Mouse (Mus musculus) embryonic facial prominence, embryonic 11.5 days (tissue): ENCODE measurements around the gene Lrrc4c. TPM values are rescaled to one million over a fixed set of nuclear protein-coding genes. Genes with fewer than 3 reads are reported as not detected.

Experiments used
- ATAC-seq: fragments of 200-750 bp; cut with Nextera tagmentation; replicated peaks from 2 replicates; pipeline ENCODE4 v1.8.0; 2017; ENCODE audit warnings: low read depth; ENCODE audit not compliant: insufficient number of reproducible peaks, low FRiP score, low TSS enrichment
- DNase-seq: peaks from one replicate; pipeline ENCODE4 v3.0.0-alpha.2; 2015; ENCODE audit warnings: low spot score
- H3K27ac ChIP-seq: fragments of 300-500 bp; sonication (generic); replicated peaks from 2 replicates; pipeline ENCODE4 v1.5.1; 2014; ENCODE audit warnings: mild to moderate bottlenecking, low read depth, low read length, control low read depth
- H3K27me3 ChIP-seq: fragments of 300-500 bp; sonication (generic); 2 replicates; pipeline ENCODE4 v1.6.1; 2014; ENCODE audit warnings: mild to moderate bottlenecking, low read length, moderate library complexity, mixed read lengths; ENCODE audit not compliant: control insufficient read depth, insufficient read depth
- H3K36me3 ChIP-seq: fragments of 300-500 bp; sonication (generic); replicated peaks from 2 replicates; pipeline ENCODE4 v1.6.1; 2014; ENCODE audit warnings: low read depth, mild to moderate bottlenecking, low read length, moderate library complexity, mixed read lengths; ENCODE audit not compliant: control insufficient read depth, insufficient read depth
- H3K4me1 ChIP-seq: fragments of 300-500 bp; sonication (generic); 2 replicates; pipeline ENCODE4 v1.6.1; 2014; ENCODE audit warnings: low read length, mixed read lengths; ENCODE audit not compliant: control insufficient read depth, insufficient read depth
- H3K4me2 ChIP-seq: fragments of 300-500 bp; sonication (generic); 2 replicates; pipeline ENCODE4 v1.6.1; 2014; ENCODE audit warnings: low read depth, mild to moderate bottlenecking, control low read depth, low read length, moderate library complexity
- H3K4me3 ChIP-seq: fragments of 300-500 bp; sonication (generic); 2 replicates; pipeline ENCODE4 v1.5.1; 2014; ENCODE audit warnings: low read depth, low read length, control low read depth
- H3K9ac ChIP-seq: fragments of 300-500 bp; sonication (generic); replicated peaks from 2 replicates; pipeline ENCODE4 v1.6.1; 2014; ENCODE audit warnings: mild to moderate bottlenecking, control low read depth, low read length
- H3K9me3 ChIP-seq: fragments of 300-500 bp; sonication (generic); replicated peaks from 2 replicates; pipeline ENCODE4 v1.6.1; 2016; ENCODE audit warnings: mild to moderate bottlenecking, low read length, inconsistent platforms, mixed read lengths; ENCODE audit not compliant: control insufficient read depth
- WGBS: fragments of 180-500 bp; shearing (Covaris S2); extraction: QIAGEN DNeasy Blood & Tissue Kit; methylation state at CpG from one replicate; pipeline ENCODE4 v1.1.7; 2014; 5-methylcytosine and 5-hydroxymethylcytosine counted together
- polyA plus RNA-seq: library from polyadenylated mRNA; unstranded; fragments of >200 nt; fragmentation: Nextera tagmentation; extraction: Ambion mirVana; gene quantifications from 2 replicates; pipeline ENCODE4 v1.2.1, GENCODE M21; 2014

The Lrrc4c gene
- polyA plus RNA-seq, 1 experiment from 2014 or later: 2.2 TPM

GRCm38 (mm10) chr2:97545946-97546345 is 1228.0 kb downstream of the Lrrc4c start:
- no peak overlapping the region for H3K4me3 ChIP-seq
- no peak overlapping the region for H3K4me2 ChIP-seq
- DNase-seq (no peak), ATAC-seq (no peak)
- H3K9ac ChIP-seq: no peak overlapping the region
- no peak overlapping the region for H3K27ac ChIP-seq
- H3K9me3 ChIP-seq: no peaks in the 10 kb centered on the region
- WGBS: 83% methylated on average over 1 of the region's 1 CpGs
- H3K27me3 ChIP-seq: no peaks in the 10 kb centered on the region
- H3K36me3 ChIP-seq: no peaks in the 10 kb centered on the region
- H3K4me1 ChIP-seq: no peaks in the 10 kb centered on the region

- no peak overlapping the region for H3K27ac ChIP-seq
- ATAC-seq (no peak), DNase-seq (no peak)
- 35% methylated on average over 2 of the region's 2 CpGs for WGBS
- no peak overlapping the region for H3K9ac ChIP-seq
- H3K4me1 ChIP-seq: no peaks in the 10 kb centered on the region
- H3K27me3 ChIP-seq: no peaks in the 10 kb centered on the region
- no peaks in the 10 kb centered on the region for H3K36me3 ChIP-seq
- H3K4me3 ChIP-seq: no peak overlapping the region
- H3K9me3 ChIP-seq: no peaks in the 10 kb centered on the region
- H3K4me2 ChIP-seq: no peak overlapping the region
These were observed 1246.5 kb downstream of the Lrrc4c start for GRCm38 (mm10) chr2:97564509-97564908.

GRCm38 (mm10) chr2:97568954-97569353 is 1251.0 kb downstream of the Lrrc4c start:
- Histone ChIP-seq H3K4me3 (no peak overlapping the region), H3K9ac (no peak overlapping the region), H3K27me3 (no peaks in the 10 kb centered on the region), H3K4me1 (no peaks in the 10 kb centered on the region), H3K4me2 (no peak overlapping the region), H3K36me3 (no peaks in the 10 kb centered on the region), H3K27ac (no peak overlapping the region), H3K9me3 (no peaks in the 10 kb centered on the region)
- DNase-seq: no peak
- WGBS: 82% methylated on average over 2 of the region's 2 CpGs
- no peak for ATAC-seq

GRCm38 (mm10) chr2:97574921-97575320 is 1257.0 kb downstream of the Lrrc4c start:
- ATAC-seq (no peak), DNase-seq (no peak)
- Histone ChIP-seq H3K4me2 (no peak overlapping the region), H3K4me3 (no peak overlapping the region), H3K9me3 (no peaks in the 10 kb centered on the region), H3K36me3 (no peaks in the 10 kb centered on the region), H3K27ac (no peak overlapping the region), H3K4me1 (no peaks in the 10 kb centered on the region), H3K27me3 (no peaks in the 10 kb centered on the region), H3K9ac (no peak overlapping the region)

GRCm38 (mm10) chr2:97581132-97581531 is 1263.2 kb downstream of the Lrrc4c start:
- H3K36me3 ChIP-seq: no peaks in the 10 kb centered on the region
- no peaks in the 10 kb centered on the region for H3K9me3 ChIP-seq
- no peaks in the 10 kb centered on the region for H3K4me1 ChIP-seq
- no peaks in the 10 kb centered on the region for H3K27me3 ChIP-seq
- WGBS: 73% methylated on average over 2 of the region's 2 CpGs
- no peak overlapping the region for H3K9ac ChIP-seq
- ATAC-seq (no peak), DNase-seq (no peak)
- no peak overlapping the region for H3K27ac ChIP-seq
- H3K4me2 ChIP-seq: no peak overlapping the region
- no peak overlapping the region for H3K4me3 ChIP-seq

- Histone ChIP-seq H3K4me1 (no peaks in the 10 kb centered on the region), H3K9ac (no peak overlapping the region), H3K9me3 (no peaks in the 10 kb centered on the region), H3K27me3 (no peaks in the 10 kb centered on the region), H3K4me3 (no peak overlapping the region), H3K27ac (no peak overlapping the region), H3K36me3 (no peaks in the 10 kb centered on the region), H3K4me2 (no peak overlapping the region)
- ATAC-seq (no peak), DNase-seq (no peak)
- 85% methylated on average over 3 of the region's 3 CpGs for WGBS
These were observed 1268.4 kb downstream of the Lrrc4c start for GRCm38 (mm10) chr2:97586322-97586721.

GRCm38 (mm10) chr2:97590563-97590962 is 1272.6 kb downstream of the Lrrc4c start:
- DNase-seq (no peak), ATAC-seq (no peak)
- Histone ChIP-seq H3K9me3 (no peaks in the 10 kb centered on the region), H3K27me3 (no peaks in the 10 kb centered on the region), H3K4me3 (no peak overlapping the region), H3K9ac (no peak overlapping the region), H3K4me2 (no peak overlapping the region), H3K4me1 (no peaks in the 10 kb centered on the region), H3K36me3 (no peaks in the 10 kb centered on the region), H3K27ac (no peak overlapping the region)
- WGBS: 93% methylated on average over 3 of the region's 3 CpGs

GRCm38 (mm10) chr2:97604182-97604581 is 1286.2 kb downstream of the Lrrc4c start:
- 61% methylated on average over 3 of the region's 3 CpGs for WGBS
- DNase-seq (no peak), ATAC-seq (no peak)
- Histone ChIP-seq H3K4me1 (no peaks in the 10 kb centered on the region), H3K27me3 (no peaks in the 10 kb centered on the region), H3K27ac (no peak overlapping the region), H3K9ac (no peak overlapping the region), H3K36me3 (no peaks in the 10 kb centered on the region), H3K9me3 (no peaks in the 10 kb centered on the region), H3K4me2 (no peak overlapping the region), H3K4me3 (no peak overlapping the region)
